Mouse (Mus musculus) lung, embryonic 16.5 days (tissue): ENCODE results near the gene Npl. TPM values are rescaled to one million over a fixed set of nuclear protein-coding genes. Genes with fewer than 3 reads are reported as not detected.
"Not testable (repeated sequence)": the region's sequence is repeated elsewhere in the genome, so short reads cannot be mapped to it uniquely, and the experiment has no call there.

Experiments
- ATAC-seq: fragments of 200-750 bp; cut with Nextera tagmentation; 2 replicates; pipeline ENCODE4 v1.8.0; 2017; ENCODE audit warnings: low read depth, mild to moderate bottlenecking, moderate library complexity
- H3K27ac ChIP-seq: fragments of 300-500 bp; sonication (generic); 2 replicates; pipeline ENCODE4 v1.5.1; 2014; ENCODE audit warnings: mild to moderate bottlenecking, control low read depth, low read length
- H3K27me3 ChIP-seq: fragments of 300-500 bp; sonication (generic); 2 replicates; pipeline ENCODE4 v1.6.1; 2014; ENCODE audit warnings: low read depth, low read length, mixed read lengths; ENCODE audit not compliant: control insufficient read depth, insufficient read depth
- H3K36me3 ChIP-seq: fragments of 300-500 bp; sonication (generic); 2 replicates; pipeline ENCODE4 v1.6.1; 2014; ENCODE audit warnings: low read length; ENCODE audit not compliant: control insufficient read depth, insufficient read depth
- H3K4me1 ChIP-seq: fragments of 300-500 bp; sonication (generic); replicated peaks from 2 replicates; pipeline ENCODE4 v1.6.1; 2014; ENCODE audit warnings: low read length, mixed read lengths; ENCODE audit not compliant: control insufficient read depth, insufficient read depth
- H3K4me2 ChIP-seq: fragments of 300-500 bp; sonication (generic); 2 replicates; pipeline ENCODE4 v1.6.1; 2014; ENCODE audit warnings: low read depth, low read length, control low read depth
- H3K4me3 ChIP-seq: fragments of 300-500 bp; sonication (generic); 2 replicates; pipeline ENCODE4 v1.5.1; 2014; ENCODE audit warnings: mild to moderate bottlenecking, low read length, control low read depth
- H3K9ac ChIP-seq: fragments of 300-500 bp; sonication (generic); 2 replicates; pipeline ENCODE4 v1.6.1; 2014; ENCODE audit warnings: low read length, control low read depth
- H3K9me3 ChIP-seq: fragments of 300-500 bp; sonication (generic); 2 replicates; pipeline ENCODE4 v1.6.1; 2016; ENCODE audit warnings: low read length; ENCODE audit not compliant: control insufficient read depth
- WGBS: fragments of 180-500 bp; shearing (Covaris S2); extraction: QIAGEN DNeasy Blood & Tissue Kit; methylation state at CpG from one replicate; pipeline ENCODE4 v1.1.7; 2014; 5-methylcytosine and 5-hydroxymethylcytosine counted together
- polyA plus RNA-seq: library from polyadenylated mRNA; unstranded; fragments of >200 nt; fragmentation: Nextera tagmentation; extraction: Ambion mirVana; gene quantifications from 2 replicates; pipeline ENCODE4 v1.2.1, GENCODE M21; 2015

The Npl gene
- polyA plus RNA-seq, 1 experiment from 2014 or later, result 7.0 TPM

DNA sequence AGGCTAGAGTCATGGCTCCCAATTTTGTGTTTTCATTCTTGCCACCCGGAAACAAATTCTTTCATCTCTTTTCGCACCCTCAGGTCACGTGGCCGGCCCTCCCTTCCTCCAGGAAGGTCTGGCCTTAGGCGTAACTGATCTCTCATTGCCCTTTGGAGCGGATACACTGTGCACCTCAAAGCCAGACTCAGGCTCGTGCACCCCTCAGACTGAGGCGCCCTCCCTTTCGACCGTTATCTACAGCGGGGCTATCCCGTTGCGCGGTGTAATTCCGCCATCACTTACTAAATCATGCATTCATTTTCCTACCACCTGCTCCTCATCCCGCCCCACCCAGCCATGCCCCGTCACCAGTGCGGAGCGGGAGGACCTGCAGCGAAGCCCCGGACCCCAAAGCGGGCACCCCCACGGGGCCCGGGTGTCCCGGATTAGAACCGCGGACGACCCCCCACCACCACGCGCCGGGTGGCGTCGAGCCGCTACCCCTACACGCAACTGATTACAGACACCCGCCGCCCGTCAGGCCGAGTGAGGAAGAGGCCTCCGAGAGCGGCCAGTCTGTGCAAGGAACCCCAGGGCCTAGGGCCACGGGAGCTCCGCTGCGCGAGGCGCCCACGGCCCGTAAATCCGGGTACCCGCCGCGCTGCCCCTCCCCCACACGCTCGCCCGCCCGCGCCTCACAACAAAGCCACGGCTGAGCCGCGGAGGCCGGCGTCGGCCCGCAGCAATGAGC, 62.9 kb downstream of the Npl start:
- Histone ChIP-seq H3K4me3 (peak overlapping the region; percentile 100), H3K9me3 (no peaks in the 10 kb centered on the region), H3K27ac (peak overlapping the region; percentile 85), H3K36me3 (peaks cover 9% of the 10 kb centered on the region), H3K27me3 (no peaks in the 10 kb centered on the region), H3K9ac (peak overlapping the region; percentile 99), H3K4me2 (peak overlapping the region; percentile 86), H3K4me1 (peaks cover 22% of the 10 kb centered on the region)
- peak; percentile 77 for ATAC-seq
- under 1% methylated on average over 47 of the region's 64 CpGs for WGBS

- Histone ChIP-seq H3K4me3 (peak overlapping the region; percentile 100), H3K4me1 (peaks cover 22% of the 10 kb centered on the region), H3K4me2 (peak overlapping the region; percentile 86), H3K9ac (peak overlapping the region; percentile 99), H3K36me3 (peaks cover 15% of the 10 kb centered on the region)
- not testable (repeated sequence) for H3K27ac ChIP-seq, H3K9me3 ChIP-seq, H3K27me3 ChIP-seq, ATAC-seq
- WGBS, result 2% methylated on average over 6 of the region's 6 CpGs
These were observed 63.7 kb downstream of the Npl start for GRCm38 (mm10) chr1:153486120-153486519.

- H3K36me3 ChIP-seq, result peaks cover 23% of the 10 kb centered on the region
- peak overlapping the region; percentile 42 for H3K4me3 ChIP-seq
- no peak overlapping the region for H3K27ac ChIP-seq
- H3K9me3 ChIP-seq, result no peaks in the 10 kb centered on the region
- H3K9ac ChIP-seq, result peak overlapping the region; percentile 32
- H3K4me1 ChIP-seq, result peaks cover 22% of the 10 kb centered on the region
- 37% methylated on average over 2 of the region's 2 CpGs for WGBS
- no peaks in the 10 kb centered on the region for H3K27me3 ChIP-seq
- peak overlapping the region; percentile 86 for H3K4me2 ChIP-seq
- no peak for ATAC-seq
These were observed 64.5 kb downstream of the Npl start for GRCm38 (mm10) chr1:153485201-153485796.

GRCm38 (mm10) chr1:153481025-153481412, 68.8 kb downstream of the Npl start:
- H3K27me3 ChIP-seq, result no peaks in the 10 kb centered on the region
- H3K4me2 ChIP-seq, result no peak overlapping the region
- no peak overlapping the region for H3K4me3 ChIP-seq
- 59% methylated on average over 1 of the region's 1 CpGs for WGBS
- no peaks in the 10 kb centered on the region for H3K9me3 ChIP-seq
- peak; percentile 66 for ATAC-seq
- H3K9ac ChIP-seq, result no peak overlapping the region
- H3K4me1 ChIP-seq, result peaks cover 20% of the 10 kb centered on the region
- peaks cover 45% of the 10 kb centered on the region for H3K36me3 ChIP-seq
- no peak overlapping the region for H3K27ac ChIP-seq

GRCm38 (mm10) chr1:153480386-153481024, 69.3 kb downstream of the Npl start:
- Histone ChIP-seq H3K4me3 (no peak overlapping the region), H3K27me3 (no peaks in the 10 kb centered on the region), H3K4me1 (peaks cover 19% of the 10 kb centered on the region), H3K9me3 (no peaks in the 10 kb centered on the region), H3K36me3 (peaks cover 46% of the 10 kb centered on the region), H3K27ac (no peak overlapping the region), H3K4me2 (no peak overlapping the region), H3K9ac (no peak overlapping the region)
- no peak for ATAC-seq
- 26% methylated on average over 1 of the region's 1 CpGs for WGBS

DNA sequence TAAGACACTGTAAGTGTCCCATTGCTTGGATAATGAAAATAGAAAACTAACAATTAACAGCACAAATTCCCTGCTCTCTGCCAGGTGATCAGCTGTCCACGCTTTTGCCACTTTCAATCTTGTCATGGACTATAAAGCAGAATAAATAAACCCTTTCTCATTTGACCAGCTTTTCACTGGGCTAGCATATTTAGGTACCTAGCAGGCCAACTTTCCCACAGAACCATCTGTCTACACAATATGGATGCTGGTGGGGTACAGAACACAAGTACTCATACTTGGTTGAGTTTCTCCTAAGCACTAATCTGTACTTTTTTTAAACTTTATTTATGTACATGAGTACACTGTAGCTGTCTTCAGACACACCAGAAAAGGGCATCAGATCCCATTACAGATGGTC, 70.5 kb downstream of the Npl start:
- no peaks in the 10 kb centered on the region for H3K9me3 ChIP-seq
- H3K27ac ChIP-seq, result no peak overlapping the region
- H3K36me3 ChIP-seq, result peaks cover 54% of the 10 kb centered on the region

DNA sequence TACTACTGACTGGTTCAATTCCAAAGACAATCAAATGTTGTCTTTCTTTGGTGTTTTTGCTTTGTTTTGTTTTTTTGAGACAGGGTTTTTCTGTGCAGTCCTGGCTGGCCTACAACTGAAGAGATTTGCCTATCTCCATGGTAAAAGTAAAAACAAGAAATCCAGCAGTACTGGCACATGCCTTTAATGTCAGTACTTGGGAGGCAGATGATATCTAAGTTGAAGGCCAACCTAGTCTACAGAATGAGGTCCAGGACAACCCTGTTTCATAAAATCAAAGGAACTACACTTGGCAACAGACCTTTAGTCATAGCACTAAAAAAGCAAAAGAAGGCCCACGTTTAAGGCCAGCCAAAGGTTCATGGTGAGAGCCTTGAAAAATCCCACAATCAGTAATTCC, 88.0 kb downstream of the Npl start:
- 82% methylated on average over 1 of the region's 1 CpGs for WGBS
- no peaks in the 10 kb centered on the region for H3K9me3 ChIP-seq
- no peak overlapping the region for H3K4me2 ChIP-seq

More for the DNA sequence above, 70.5 kb downstream of the Npl start:
- peaks cover 7% of the 10 kb centered on the region for H3K4me1 ChIP-seq
- H3K27me3 ChIP-seq, result no peaks in the 10 kb centered on the region
- no peak for ATAC-seq
- H3K9ac ChIP-seq, result no peak overlapping the region
- H3K4me2 ChIP-seq, result no peak overlapping the region
- 94% methylated on average over 1 of the region's 1 CpGs for WGBS
- H3K4me3 ChIP-seq, result no peak overlapping the region

DNA sequence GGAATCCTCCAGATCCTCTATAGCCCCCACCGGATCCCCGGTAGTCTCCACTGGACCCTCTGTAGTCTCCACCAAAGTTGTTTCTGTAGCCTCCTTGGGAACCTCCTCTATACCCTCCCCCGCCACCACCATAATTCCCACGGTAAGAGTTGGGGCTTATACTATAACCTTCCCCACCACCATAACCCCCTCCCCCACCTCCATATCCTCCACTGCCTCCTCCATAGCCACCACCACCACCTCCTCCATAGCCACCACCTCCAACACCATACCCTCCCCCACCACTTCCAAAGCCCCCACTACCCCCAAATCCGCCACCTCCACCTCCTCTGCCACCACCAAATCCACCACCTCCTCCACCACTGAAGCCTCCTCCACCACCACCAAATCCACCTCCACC, 93.7 kb downstream of the Npl start:
- 82% methylated on average over 5 of the region's 5 CpGs for WGBS
- Histone ChIP-seq H3K9ac (no peak overlapping the region), H3K4me1 (no peaks in the 10 kb centered on the region), H3K4me2 (no peak overlapping the region), H3K4me3 (no peak overlapping the region), H3K27me3 (no peaks in the 10 kb centered on the region), H3K27ac (no peak overlapping the region), H3K9me3 (no peaks in the 10 kb centered on the region), H3K36me3 (peaks cover 50% of the 10 kb centered on the region)
- no peak for ATAC-seq

More for the DNA sequence above, 88.0 kb downstream of the Npl start:
- H3K4me1 ChIP-seq, result no peaks in the 10 kb centered on the region
- no peak overlapping the region for H3K9ac ChIP-seq
- H3K4me3 ChIP-seq, result no peak overlapping the region
- no peak overlapping the region for H3K27ac ChIP-seq
- no peak for ATAC-seq
- H3K36me3 ChIP-seq, result peaks cover 56% of the 10 kb centered on the region
- no peaks in the 10 kb centered on the region for H3K27me3 ChIP-seq

- WGBS, result 67% methylated on average over 3 of the region's 3 CpGs
- Histone ChIP-seq H3K27me3 (no peaks in the 10 kb centered on the region), H3K9ac (no peak overlapping the region), H3K27ac (no peak overlapping the region), H3K4me3 (no peak overlapping the region), H3K4me1 (no peaks in the 10 kb centered on the region), H3K9me3 (no peaks in the 10 kb centered on the region), H3K36me3 (peaks cover 28% of the 10 kb centered on the region), H3K4me2 (no peak overlapping the region)
- ATAC-seq, result no peak
These were observed 96.7 kb downstream of the Npl start for GRCm38 (mm10) chr1:153453146-153453642.
